Mouse (Mus musculus) megakaryocyte, embryonic 14.5 days (primary cell): Measurements from ENCODE around the gene Mt1.

Source experiments
- FLI1 ChIP-seq: IDR thresholded peaks from 2 replicates; pipeline ENCODE4 v1.6.1; 2012; ENCODE audit warnings: low read length, inconsistent platforms, mixed read lengths
- GATA1 ChIP-seq: IDR thresholded peaks from 3 replicates; pipeline ENCODE4 v1.6.1; 2012; ENCODE audit warnings: mixed read lengths, low read length, inconsistent platforms, borderline replicate concordance

DNA sequence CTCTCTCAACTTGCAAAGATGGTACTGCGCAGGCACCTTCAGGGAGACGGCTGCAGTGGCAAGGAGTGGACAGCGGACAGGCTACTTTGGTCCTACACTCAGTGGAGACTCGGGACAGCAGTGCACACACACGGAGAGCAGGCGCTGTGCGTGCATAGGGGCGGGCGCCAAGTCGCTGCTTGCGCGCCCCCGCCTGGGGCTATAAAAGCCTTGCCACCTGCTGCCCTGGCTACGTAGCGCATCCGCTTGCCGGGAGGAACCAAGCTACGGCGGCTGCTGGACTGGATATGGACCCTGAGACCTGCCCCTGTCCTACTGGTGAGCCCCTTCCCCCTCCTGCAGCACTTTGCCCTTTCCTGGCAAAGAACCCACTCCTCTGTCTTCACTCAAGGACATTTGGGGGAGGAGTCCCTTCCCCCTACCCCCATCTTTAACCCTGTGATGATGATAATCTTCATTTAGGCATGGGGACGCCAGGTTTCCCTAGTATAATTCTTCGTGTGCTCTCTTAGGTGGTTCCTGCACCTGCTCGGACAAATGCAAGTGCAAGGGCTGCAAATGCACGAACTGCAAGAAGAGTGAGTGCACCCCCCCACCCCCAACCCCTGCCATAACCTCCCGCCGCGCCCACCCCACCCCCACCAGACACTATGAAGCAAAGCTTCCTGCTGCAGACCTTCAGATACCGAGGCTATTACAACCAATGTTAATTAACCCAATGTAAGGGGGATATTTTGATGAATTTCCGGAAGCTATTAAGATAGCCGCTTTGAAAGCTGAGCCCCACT lies 26.2 kb upstream of the Mt1 start, which contains the start of gene Mt3:
- TF ChIP-seq GATA1 (no peak), FLI1 (no peak)
